Mouse (Mus musculus): Measurements from ENCODE around the gene Meis2. TPM values are rescaled to one million over a fixed set of nuclear protein-coding genes. Genes with fewer than 3 reads are reported as not detected.

Gene Meis2
- polyA plus RNA-seq, 1 experiment from 2014 or later: 33.1 TPM

GRCm38 (mm10) chr2:116059066-116059465, 6.6 kb downstream of the Meis2 start:
- H3K9me3 ChIP-seq (ENCODE audit: low read depth, low read length): no peaks in the 10 kb centered on the region
- TF ChIP-seq CTCF (IDR thresholded peaks at IDR 0.05; ENCODE audit: low read depth): no peak
- H3K4me2 ChIP-seq: peak overlapping the region; percentile 83
- H3K27me3 ChIP-seq (ENCODE audit: insufficient read depth, low read length): no peaks in the 10 kb centered on the region
- 53% methylated on average over 3 of the region's 3 CpGs for WGBS
- DNase-seq (no peak), ATAC-seq (ENCODE audit: insufficient read depth) (no peak)
- H3K4me3 ChIP-seq (ENCODE audit: low read depth, low read length): no peak overlapping the region; the same call in 1 of the 2 replicates
- no peak overlapping the region for H3K9ac ChIP-seq
- peaks cover 7% of the 10 kb centered on the region; the same call in 1 of the 2 replicates for H3K4me1 ChIP-seq (ENCODE audit: insufficient read depth)
- H3K27ac ChIP-seq (ENCODE audit: low read depth): no peak overlapping the region
- H3K36me3 ChIP-seq (ENCODE audit: insufficient read depth): peaks cover 26% of the 10 kb centered on the region

- H3K4me1 ChIP-seq (ENCODE audit: insufficient read depth): peaks cover 7% of the 10 kb centered on the region; the same call in 1 of the 2 replicates
- DNase-seq (no peak), ATAC-seq (ENCODE audit: insufficient read depth) (no peak)
- no peak overlapping the region for H3K9ac ChIP-seq
- H3K4me3 ChIP-seq (ENCODE audit: low read depth, low read length): no peak overlapping the region; the same call in 1 of the 2 replicates
- H3K9me3 ChIP-seq (ENCODE audit: low read depth, low read length): no peaks in the 10 kb centered on the region
- no peaks in the 10 kb centered on the region for H3K27me3 ChIP-seq (ENCODE audit: insufficient read depth, low read length)
- peak overlapping the region; percentile 83 for H3K4me2 ChIP-seq
- no peak overlapping the region for H3K27ac ChIP-seq (ENCODE audit: low read depth)
- TF ChIP-seq CTCF (IDR thresholded peaks at IDR 0.05; ENCODE audit: low read depth): no peak
- H3K36me3 ChIP-seq (ENCODE audit: insufficient read depth): peaks cover 26% of the 10 kb centered on the region
- 51% methylated on average over 9 of the region's 9 CpGs for WGBS
These were observed 7.1 kb downstream of the Meis2 start for GRCm38 (mm10) chr2:116058511-116058910.

- no peak for TF ChIP-seq CTCF (IDR thresholded peaks at IDR 0.05; ENCODE audit: low read depth)
- H3K9me3 ChIP-seq (ENCODE audit: low read depth, low read length): no peaks in the 10 kb centered on the region
- no peaks in the 10 kb centered on the region for H3K27me3 ChIP-seq (ENCODE audit: insufficient read depth, low read length)
- 0 out of 2 replicates have a peak overlapping the region, but pooled peaks have one; percentile 2 for H3K9ac ChIP-seq
- ATAC-seq (ENCODE audit: insufficient read depth) (no peak), DNase-seq (no peak)
- WGBS: 59% methylated on average over 7 of the region's 7 CpGs
- H3K36me3 ChIP-seq (ENCODE audit: insufficient read depth): peaks cover 26% of the 10 kb centered on the region
- peak overlapping the region; percentile 83 for H3K4me2 ChIP-seq
- peaks cover 7% of the 10 kb centered on the region; the same call in 1 of the 2 replicates for H3K4me1 ChIP-seq (ENCODE audit: insufficient read depth)
- H3K27ac ChIP-seq (ENCODE audit: low read depth): no peak overlapping the region
- H3K4me3 ChIP-seq (ENCODE audit: low read depth, low read length): peak overlapping the region; percentile 4; the same call in 1 of the 2 replicates
These were observed 8.8 kb downstream of the Meis2 start for GRCm38 (mm10) chr2:116056826-116057225.

GRCm38 (mm10) chr2:116055686-116056620, 9.7 kb downstream of the Meis2 start:
- ATAC-seq (ENCODE audit: insufficient read depth): no peak
- H3K4me3 ChIP-seq (ENCODE audit: low read depth, low read length): no peak overlapping the region
- DNase-seq: no peak
- H3K27ac ChIP-seq (ENCODE audit: low read depth): no peak overlapping the region
- peaks cover 5% of the 10 kb centered on the region; the same call in 1 of the 2 replicates for H3K4me1 ChIP-seq (ENCODE audit: insufficient read depth)
- no peak for TF ChIP-seq CTCF (IDR thresholded peaks at IDR 0.05; ENCODE audit: low read depth)
- H3K9me3 ChIP-seq (ENCODE audit: low read depth, low read length): no peaks in the 10 kb centered on the region
- no peak overlapping the region for H3K9ac ChIP-seq
- peaks cover 26% of the 10 kb centered on the region for H3K36me3 ChIP-seq (ENCODE audit: insufficient read depth)
- WGBS: 63% methylated on average over 13 of the region's 13 CpGs
- H3K4me2 ChIP-seq: peak overlapping the region; percentile 83; the same call in 1 of the 2 replicates
- H3K27me3 ChIP-seq (ENCODE audit: insufficient read depth, low read length): no peaks in the 10 kb centered on the region

GRCm38 (mm10) chr2:116053931-116054330, 11.7 kb downstream of the Meis2 start:
- DNase-seq (no peak), ATAC-seq (ENCODE audit: insufficient read depth) (no peak)
- Histone ChIP-seq H3K9ac (no peak overlapping the region), H3K36me3 (ENCODE audit: insufficient read depth) (peaks cover 20% of the 10 kb centered on the region), H3K9me3 (ENCODE audit: low read depth, low read length) (no peaks in the 10 kb centered on the region), H3K27ac (ENCODE audit: low read depth) (no peak overlapping the region), H3K4me3 (ENCODE audit: low read depth, low read length) (no peak overlapping the region), H3K27me3 (ENCODE audit: insufficient read depth, low read length) (no peaks in the 10 kb centered on the region), H3K4me1 (ENCODE audit: insufficient read depth) (peaks cover 3% of the 10 kb centered on the region; the same call in 1 of the 2 replicates), H3K4me2 (no peak overlapping the region)
- 61% methylated on average over 5 of the region's 5 CpGs for WGBS
- TF ChIP-seq CTCF (IDR thresholded peaks at IDR 0.05; ENCODE audit: low read depth): no peak

GRCm38 (mm10) chr2:116052688-116053421, 12.8 kb downstream of the Meis2 start:
- Histone ChIP-seq H3K27ac (ENCODE audit: low read depth) (no peak overlapping the region), H3K4me2 (no peak overlapping the region), H3K36me3 (ENCODE audit: insufficient read depth) (peaks cover 16% of the 10 kb centered on the region; the same call in 1 of the 2 replicates), H3K9ac (no peak overlapping the region), H3K4me3 (ENCODE audit: low read depth, low read length) (no peak overlapping the region), H3K4me1 (ENCODE audit: insufficient read depth) (peaks cover 3% of the 10 kb centered on the region; the same call in 1 of the 2 replicates), H3K9me3 (ENCODE audit: low read depth, low read length) (no peaks in the 10 kb centered on the region), H3K27me3 (ENCODE audit: insufficient read depth, low read length) (no peaks in the 10 kb centered on the region)
- ATAC-seq (ENCODE audit: insufficient read depth) (no peak), DNase-seq (no peak)
- no peak for TF ChIP-seq CTCF (IDR thresholded peaks at IDR 0.05; ENCODE audit: low read depth)
